Mouse (Mus musculus) bone marrow macrophage, adult 2 months (primary cell): Measurements from ENCODE around the gene Il23r.

Experiments used
- CTCF ChIP-seq: IDR thresholded peaks from 2 replicates; pipeline ENCODE4 v1.5.1; 2012; ENCODE audit warnings: low read depth, mild to moderate bottlenecking, low read length, moderate library complexity
- POLR2A ChIP-seq: IDR thresholded peaks from 2 replicates; pipeline ENCODE4 v1.6.1; 2012; ENCODE audit warnings: mild to moderate bottlenecking, low read depth, low read length, borderline replicate concordance

DNA sequence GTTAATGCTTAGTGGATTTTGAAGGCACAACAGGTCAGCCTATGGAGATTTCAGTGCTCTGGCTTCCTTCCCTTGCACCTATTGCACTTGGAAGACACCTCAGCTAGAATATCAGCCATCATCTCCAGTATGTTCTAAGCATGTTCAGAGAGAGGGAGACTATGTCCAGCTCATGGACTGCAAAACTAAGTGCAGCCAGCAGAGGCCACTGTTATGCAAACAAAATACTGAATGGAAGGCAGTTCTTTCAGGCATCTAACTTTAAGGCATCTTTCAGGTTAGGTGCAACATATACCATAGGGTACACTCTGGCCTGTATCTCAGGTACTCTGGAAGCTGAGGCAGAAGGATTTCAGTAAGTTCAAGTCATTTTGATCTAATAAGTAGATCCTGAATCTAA is 19.1 kb upstream of the Il23r start:
- TF ChIP-seq CTCF (no peak), POLR2A (no peak)
